Mouse (Mus musculus) thymus, adult 2 months (tissue): ENCODE measurements around the gene Slc6a6. TPM values are rescaled to one million over a fixed set of nuclear protein-coding genes. Genes with fewer than 3 reads are reported as not detected.

ENCODE experiments used
- DNase-seq: peaks from one replicate; pipeline ENCODE4 v3.0.0; 2021
- H3K27ac ChIP-seq: fragments of 200-500 bp; 2 replicates; pipeline ENCODE4 v1.5.1; 2012; ENCODE audit warnings: low read length, control low read depth; ENCODE audit not compliant: control insufficient read depth, insufficient read depth
- H3K27me3 ChIP-seq: fragments of 200-500 bp; 2 replicates; pipeline ENCODE4 v1.6.1; 2012; ENCODE audit warnings: mild to moderate bottlenecking, low read length, moderate library complexity, mixed read lengths; ENCODE audit not compliant: control insufficient read depth, insufficient read depth
- H3K36me3 ChIP-seq: fragments of 200-500 bp; 2 replicates; pipeline ENCODE4 v1.6.1; 2012; ENCODE audit warnings: mild to moderate bottlenecking, low read length, moderate library complexity; ENCODE audit not compliant: control insufficient read depth, insufficient read depth
- H3K4me1 ChIP-seq: fragments of 200-500 bp; replicated peaks from 2 replicates; pipeline ENCODE4 v1.6.1; 2012; ENCODE audit warnings: low read length; ENCODE audit not compliant: control insufficient read depth, insufficient read depth
- H3K4me3 ChIP-seq: fragments of 200-500 bp; 2 replicates; pipeline ENCODE4 v1.5.1; 2012; ENCODE audit warnings: mild to moderate bottlenecking, low read length, control low read depth, moderate library complexity; ENCODE audit not compliant: control insufficient read depth, insufficient read depth
- CTCF ChIP-seq: fragments of 200-500 bp; IDR thresholded peaks from 2 replicates; pipeline ENCODE4 v1.5.1; 2012; ENCODE audit warnings: mild to moderate bottlenecking, control low read depth, low read length, moderate library complexity, borderline replicate concordance; ENCODE audit not compliant: control insufficient read depth, poor library complexity, insufficient read depth; ENCODE audit errors: extremely low read depth
- POLR2A ChIP-seq: fragments of 200-500 bp; IDR thresholded peaks from 2 replicates; pipeline ENCODE4 v1.6.1; 2012; ENCODE audit warnings: mild to moderate bottlenecking, low read length, control low read depth, moderate library complexity; ENCODE audit not compliant: control insufficient read depth, poor library complexity, insufficient read depth; ENCODE audit errors: extremely low read depth
- WGBS: fragments of 180-500 bp; shearing (Covaris S2); methylation state at CpG from one replicate; pipeline ENCODE4 v1.1.7; 2018; 5-methylcytosine and 5-hydroxymethylcytosine counted together
- polyA plus RNA-seq: library from polyadenylated mRNA; depleted of rRNA; stranded (reverse); fragments of >200 nt; gene quantifications from 2 replicates; pipeline ENCODE4 v1.2.3, GENCODE M21; 2012

The Slc6a6 gene
- polyA plus RNA-seq, 1 experiment: 141 TPM

DNA sequence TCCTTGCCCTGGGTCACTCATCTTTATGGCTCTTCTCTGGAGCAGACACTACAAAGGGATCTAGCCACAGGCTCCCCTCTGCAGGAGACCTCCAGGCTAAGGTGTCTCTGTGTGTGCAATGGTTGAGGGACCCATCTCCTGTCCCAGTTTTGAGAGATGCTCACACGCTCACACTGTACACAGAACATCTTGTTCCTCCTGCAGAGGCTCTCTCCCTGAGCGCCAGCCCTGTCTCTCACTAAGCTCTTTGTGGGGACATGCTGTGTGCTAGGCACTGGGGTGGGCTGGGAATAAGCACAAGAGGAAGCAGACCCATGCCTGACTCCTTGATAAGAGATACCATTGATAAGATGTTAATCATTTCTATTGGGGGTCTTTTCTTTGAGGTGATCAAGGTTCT, 34.2 kb downstream of the Slc6a6 start:
- no peak for DNase-seq
- TF ChIP-seq CTCF: no peak
- no peak for TF ChIP-seq POLR2A
- 95% methylated on average over 2 of the region's 2 CpGs for WGBS
- H3K36me3 ChIP-seq: peaks cover 3% of the 10 kb centered on the region
- no peak overlapping the region for H3K27ac ChIP-seq
- no peaks in the 10 kb centered on the region for H3K27me3 ChIP-seq
- peaks cover 7% of the 10 kb centered on the region for H3K4me1 ChIP-seq
- H3K4me3 ChIP-seq: no peak overlapping the region

DNA sequence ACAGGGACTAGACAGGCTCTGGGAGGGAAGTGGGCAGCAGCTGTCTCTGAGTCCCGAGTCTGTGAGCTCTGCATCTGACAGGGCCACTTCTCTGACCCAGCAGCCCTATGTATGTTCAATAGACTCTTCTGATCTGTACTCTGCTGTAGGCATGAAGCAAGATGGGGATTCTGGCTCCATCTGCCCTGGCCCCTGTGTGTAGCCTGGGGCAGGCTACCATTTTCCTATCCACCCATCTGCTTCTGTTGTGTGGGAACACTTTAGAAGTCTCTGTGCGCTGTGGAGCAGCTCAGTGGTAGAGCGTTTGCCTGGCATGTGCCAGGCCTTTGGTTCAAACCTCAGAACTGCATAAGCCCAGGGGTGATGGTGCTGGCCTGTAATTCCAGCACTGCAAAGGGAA, 34.8 kb downstream of the Slc6a6 start:
- Histone ChIP-seq H3K4me1 (peaks cover 2% of the 10 kb centered on the region; the same call in 1 of the 2 replicates), H3K27ac (no peak overlapping the region), H3K27me3 (no peaks in the 10 kb centered on the region), H3K4me3 (no peak overlapping the region), H3K36me3 (peaks cover 8% of the 10 kb centered on the region)
- 84% methylated on average over 3 of the region's 3 CpGs for WGBS
- TF ChIP-seq POLR2A: no peak
- TF ChIP-seq CTCF: no peak
- DNase-seq: no peak

DNA sequence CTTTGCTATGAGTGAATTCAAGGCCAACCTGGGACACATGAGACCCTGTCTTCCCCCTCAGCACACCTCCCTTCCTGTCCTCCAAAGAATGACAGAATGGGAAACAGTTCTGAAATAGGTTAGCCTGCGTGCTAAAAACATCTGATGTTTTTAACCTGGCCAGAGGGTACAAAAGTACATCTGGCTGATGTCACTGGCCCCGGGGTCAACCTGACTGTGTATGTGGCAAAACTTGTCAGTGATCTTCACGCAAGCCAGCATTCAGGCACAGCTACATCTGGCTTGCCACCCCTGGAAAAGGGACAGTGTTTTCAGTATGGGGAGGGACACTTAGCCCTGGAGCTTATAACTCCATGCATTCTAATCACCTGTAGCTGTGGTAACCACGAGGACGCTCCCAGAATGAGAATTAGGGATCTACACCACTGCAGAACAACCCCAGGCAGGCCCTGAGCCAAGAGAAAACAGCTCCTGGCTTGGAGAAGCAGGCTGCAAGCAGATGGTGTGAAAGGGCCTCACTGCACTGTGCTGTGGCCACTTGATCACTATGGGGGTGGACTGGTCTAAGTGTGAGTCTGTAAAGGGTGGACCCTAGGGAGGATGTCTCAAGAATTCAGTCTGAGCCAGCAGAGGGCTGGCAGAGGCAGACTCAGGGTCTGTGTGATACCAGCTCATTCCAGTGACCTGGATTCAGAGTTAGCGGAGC, 35.3 kb downstream of the Slc6a6 start:
- TF ChIP-seq POLR2A (no peak), CTCF (no peak)
- DNase-seq: no peak
- no peak overlapping the region for H3K27ac ChIP-seq
- WGBS: 92% methylated on average over 6 of the region's 6 CpGs
- no peaks in the 10 kb centered on the region for H3K4me1 ChIP-seq
- no peaks in the 10 kb centered on the region for H3K27me3 ChIP-seq
- no peak overlapping the region for H3K4me3 ChIP-seq
- H3K36me3 ChIP-seq: peaks cover 14% of the 10 kb centered on the region

DNA sequence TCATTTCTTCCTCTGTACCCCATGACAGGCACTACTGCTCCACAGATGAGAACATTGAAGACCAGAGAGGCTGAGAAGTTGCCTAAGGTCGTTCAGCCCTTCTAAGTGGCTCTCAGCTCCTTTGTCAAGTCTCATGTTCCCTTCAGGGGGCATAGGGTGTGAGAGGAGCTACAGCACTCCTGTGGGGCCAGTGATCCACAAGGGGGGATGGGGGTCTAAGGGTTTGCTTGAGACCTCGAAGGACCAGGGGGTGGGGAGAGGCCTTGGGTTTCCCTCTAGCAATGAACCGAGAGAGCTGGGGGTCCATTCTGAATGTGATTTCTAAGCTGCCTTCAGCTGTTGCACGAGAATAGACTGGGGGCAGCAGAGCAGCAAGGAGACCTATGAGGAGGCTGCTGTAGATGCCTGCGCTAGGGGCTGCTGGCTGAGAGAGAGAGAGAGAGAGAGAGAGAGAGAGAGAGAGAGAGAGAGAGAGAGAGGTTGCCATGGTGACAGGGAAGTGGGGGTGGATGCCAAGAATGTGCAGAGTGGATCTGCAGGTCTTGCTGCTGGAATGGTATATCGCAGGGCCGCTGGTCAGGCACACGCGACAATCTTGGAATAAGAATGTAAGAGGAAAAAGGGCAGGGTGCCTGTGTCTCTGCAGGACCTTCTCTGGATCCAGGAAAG, 36.1 kb downstream of the Slc6a6 start:
- Histone ChIP-seq H3K4me3 (no peak overlapping the region), H3K36me3 (peaks cover 22% of the 10 kb centered on the region), H3K27me3 (no peaks in the 10 kb centered on the region), H3K4me1 (no peaks in the 10 kb centered on the region), H3K27ac (no peak overlapping the region)
- no peak for DNase-seq
- TF ChIP-seq CTCF: no peak
- TF ChIP-seq POLR2A: no peak
- 86% methylated on average over 9 of the region's 9 CpGs for WGBS

DNA sequence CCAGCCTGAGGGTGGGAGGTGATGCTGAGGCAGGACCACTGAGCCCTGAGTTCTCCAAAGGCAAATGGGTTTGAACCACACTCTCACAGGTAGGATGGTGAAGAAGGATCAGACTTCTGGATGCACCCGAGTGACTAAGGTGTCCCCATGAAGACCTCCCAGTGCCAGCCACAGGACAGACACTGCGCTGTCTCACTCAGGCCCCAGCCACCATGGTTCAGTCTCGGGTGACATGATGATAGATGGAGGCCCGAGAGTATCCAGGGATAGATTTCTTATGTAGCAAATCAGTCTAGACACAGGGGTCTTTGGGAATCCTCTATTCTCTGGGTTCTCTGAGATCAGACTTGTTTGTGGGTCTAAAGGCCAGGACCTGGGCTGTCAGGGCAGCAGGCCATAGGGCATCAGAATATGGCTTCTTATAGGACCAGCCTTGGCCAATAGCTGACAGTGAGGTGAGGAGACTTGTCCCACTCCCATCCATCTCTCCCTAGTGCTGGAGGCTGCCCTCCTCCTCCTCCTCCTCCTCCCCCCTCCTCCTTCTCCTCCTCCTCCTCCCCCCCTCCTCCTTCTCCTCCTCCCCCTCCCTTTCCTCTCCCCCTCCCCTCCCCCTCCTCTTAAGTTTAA, 36.8 kb downstream of the Slc6a6 start:
- TF ChIP-seq CTCF: no peak
- no peak for TF ChIP-seq POLR2A
- Histone ChIP-seq H3K27me3 (no peaks in the 10 kb centered on the region), H3K27ac (no peak overlapping the region), H3K4me3 (no peak overlapping the region), H3K36me3 (peaks cover 25% of the 10 kb centered on the region), H3K4me1 (no peaks in the 10 kb centered on the region)
- 91% methylated on average over 4 of the region's 4 CpGs for WGBS
- DNase-seq: no peak

DNA sequence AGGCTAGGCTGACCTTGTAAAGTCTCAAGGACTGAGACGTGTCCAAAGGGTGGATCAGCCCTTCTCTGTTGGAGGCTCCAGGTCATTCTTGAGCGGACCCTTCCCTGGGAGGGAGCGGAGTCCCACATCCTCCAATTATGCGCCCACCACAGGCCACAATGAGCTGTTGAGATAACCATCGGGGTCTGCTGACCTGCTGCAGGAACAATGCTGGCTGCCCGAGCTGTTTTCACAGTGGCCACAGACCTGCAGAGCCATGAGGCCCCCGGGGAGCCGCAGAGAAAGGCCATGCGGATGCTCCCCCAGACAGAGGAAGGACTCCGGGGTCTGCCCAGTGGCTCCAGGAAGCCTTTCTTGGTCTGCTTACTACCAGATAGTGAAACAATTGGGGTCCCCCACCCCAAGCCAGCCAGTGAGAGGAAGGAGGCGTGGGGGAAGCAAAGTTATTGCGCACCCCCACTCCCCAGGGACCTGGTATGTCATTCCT, 37.4 kb downstream of the Slc6a6 start:
- Histone ChIP-seq H3K36me3 (peaks cover 31% of the 10 kb centered on the region), H3K27me3 (no peaks in the 10 kb centered on the region), H3K27ac (no peak overlapping the region), H3K4me3 (no peak overlapping the region), H3K4me1 (no peaks in the 10 kb centered on the region)
- DNase-seq: no peak
- 93% methylated on average over 12 of the region's 12 CpGs for WGBS
- TF ChIP-seq POLR2A: no peak
- no peak for TF ChIP-seq CTCF
